Mouse (Mus musculus) kidney, postnatal 10 days (tissue): ENCODE data around the gene Prkab1.

Experiments used
- DNase-seq: peaks from one replicate; pipeline ENCODE4 v3.0.0; 2021; ENCODE audit warnings: mixed read lengths

Gene Prkab1

DNA sequence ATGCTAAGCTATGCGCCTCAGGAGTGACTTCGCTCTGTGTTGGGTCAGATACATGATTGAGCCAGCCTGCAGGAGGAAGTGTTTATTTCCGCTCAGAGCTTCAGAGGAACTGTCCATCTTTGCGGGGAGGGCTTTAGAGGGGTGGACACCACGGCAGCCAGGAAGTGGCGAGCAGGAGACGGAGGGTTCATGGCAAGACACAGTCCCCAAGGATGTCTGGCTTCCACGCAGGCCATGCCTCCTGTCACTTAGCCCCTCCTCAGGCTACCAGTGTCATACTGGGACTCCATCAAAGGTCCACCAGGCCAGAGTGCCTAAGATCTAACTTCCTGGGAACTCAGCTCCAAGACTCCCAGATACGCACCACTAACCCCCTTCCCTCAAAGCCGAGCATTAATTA, 46.6 kb downstream of the Prkab1 start:
- peak; percentile 77 for DNase-seq

DNA sequence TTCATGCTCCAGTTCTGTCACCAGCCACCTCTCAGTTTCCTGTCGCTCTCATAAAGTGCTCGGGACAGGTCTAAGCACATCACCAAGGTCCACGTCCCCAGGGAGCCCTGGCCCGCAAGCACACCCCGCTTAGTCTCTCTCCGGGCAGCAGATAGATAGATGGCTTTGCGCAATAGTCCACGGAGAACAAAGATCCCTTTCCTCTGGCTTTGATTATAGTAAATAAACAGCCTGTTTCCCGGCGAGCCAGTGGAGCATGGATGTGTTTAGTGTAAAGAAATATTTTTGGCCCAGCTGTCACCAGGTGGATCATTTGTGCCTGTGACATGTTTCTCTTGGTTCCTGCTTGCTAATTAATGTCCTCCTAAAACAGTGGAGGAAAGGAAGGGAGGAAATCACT, 47.0 kb downstream of the Prkab1 start:
- peak; percentile 35 for DNase-seq

DNA sequence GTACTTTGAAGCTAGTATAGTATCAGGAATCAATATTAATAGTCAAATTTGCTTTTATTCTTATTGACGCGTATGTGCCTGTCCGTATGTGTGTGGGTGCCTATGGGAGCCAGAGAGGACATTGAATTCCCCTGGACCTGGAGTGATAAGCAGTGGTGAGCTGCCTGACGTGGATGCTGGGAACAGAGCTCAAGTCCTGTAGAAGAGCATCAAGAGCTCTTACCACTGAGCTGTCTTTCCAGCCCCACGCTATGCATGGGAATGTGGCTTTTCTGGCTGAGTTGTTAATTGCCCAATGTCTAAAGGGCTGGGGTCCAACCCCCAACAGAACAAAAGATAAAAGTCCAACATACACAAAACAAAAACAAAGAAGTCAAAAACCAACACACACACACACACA, 47.9 kb downstream of the Prkab1 start:
- DNase-seq, result no peak

DNA sequence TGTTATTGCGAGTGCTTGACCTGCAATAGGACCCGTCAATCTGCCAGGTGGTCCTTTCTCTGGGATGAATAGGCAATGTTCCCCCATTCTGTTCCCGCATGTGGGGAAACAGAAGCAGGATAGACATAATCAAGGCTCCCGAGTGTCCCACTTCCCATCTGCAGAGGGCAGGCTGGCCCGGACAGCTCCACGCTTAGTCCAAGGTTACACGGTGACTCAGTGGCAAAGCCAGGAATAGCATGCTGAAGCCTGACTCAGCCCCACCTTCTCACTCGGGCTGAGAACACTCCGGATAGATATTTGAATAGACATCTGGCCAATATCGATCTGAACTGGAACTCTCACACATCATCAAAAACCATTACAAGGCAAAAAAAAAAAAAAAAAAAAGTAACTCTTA, 48.6 kb downstream of the Prkab1 start:
- no peak for DNase-seq

DNA sequence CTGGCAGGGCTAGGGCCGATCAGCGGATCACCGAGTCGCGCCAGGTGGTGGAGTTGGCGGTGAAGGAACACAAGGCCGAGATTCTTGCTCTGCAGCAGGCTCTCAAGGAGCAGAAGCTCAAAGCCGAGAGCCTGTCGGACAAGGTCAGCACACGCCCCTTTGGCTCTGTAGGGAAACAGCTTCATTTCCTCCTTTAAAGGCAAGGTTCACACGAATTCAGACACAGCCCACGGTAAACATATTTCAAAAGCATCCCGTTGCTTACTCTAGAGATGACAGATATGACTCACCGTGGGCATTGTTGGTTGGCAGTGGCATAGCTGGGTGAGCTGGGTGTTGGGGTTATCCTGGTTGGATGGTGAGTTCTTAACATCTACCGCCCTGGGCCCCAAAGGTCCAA, 53.1 kb downstream of the Prkab1 start:
- DNase-seq, result peak; percentile 40
